Mouse (Mus musculus) embryonic stem cell, embryonic (primary cell): ENCODE measurements at regions not wholly inside any gene's neighbourhood (a gene's known extent, or its start where the extent isn't known, plus 50 kb on each side); places are given as distances from the start of the nearest gene placed in this dataset.

Source experiments
- CTCF ChIA-PET, 4 experiments: fragments of 300-600 bp in 2 of 4; fragments of 350-600 bp in 2 of 4; sonication (Branson Sonifier 250); formaldehyde crosslinking; loops; one replicate each; lab custom pipeline; 2022; ENCODE audit warnings: inconsistent platforms in 2 of 4; lab: Charles Lee
- POLR2A ChIA-PET, 4 experiments: fragments of 300-600 bp in 2 of 4; fragments of 350-600 bp in 2 of 4; sonication (Branson Sonifier 250); formaldehyde crosslinking; loops; one replicate each; lab custom pipeline; 2022; ENCODE audit warnings: antibody characterized with exemption in 4 of 4, inconsistent platforms in 1 of 4; lab: Charles Lee

DNA sequence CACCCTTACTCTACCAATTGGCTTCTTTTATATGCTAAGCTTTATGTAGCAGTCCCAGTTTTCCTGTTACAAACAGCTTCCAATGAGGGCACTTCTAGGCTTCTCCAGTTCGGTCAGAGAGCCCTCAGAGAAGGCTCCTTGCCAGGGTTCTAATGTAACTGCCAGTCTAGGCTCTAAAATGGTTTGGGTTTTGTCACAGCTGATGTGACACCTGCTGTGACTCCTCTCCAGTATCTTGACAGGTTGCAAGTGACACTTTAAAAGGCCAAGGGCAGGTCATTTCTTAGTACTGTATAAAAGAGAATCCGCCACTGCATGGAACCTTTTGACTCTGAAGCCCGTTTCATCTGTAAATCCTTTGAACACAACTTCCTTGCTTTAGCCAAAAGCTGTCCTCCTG lies 54.0 kb upstream of the Nedd9 start:
- ChIA-PET POLR2A (no interaction called here), CTCF (no interaction called here)

DNA sequence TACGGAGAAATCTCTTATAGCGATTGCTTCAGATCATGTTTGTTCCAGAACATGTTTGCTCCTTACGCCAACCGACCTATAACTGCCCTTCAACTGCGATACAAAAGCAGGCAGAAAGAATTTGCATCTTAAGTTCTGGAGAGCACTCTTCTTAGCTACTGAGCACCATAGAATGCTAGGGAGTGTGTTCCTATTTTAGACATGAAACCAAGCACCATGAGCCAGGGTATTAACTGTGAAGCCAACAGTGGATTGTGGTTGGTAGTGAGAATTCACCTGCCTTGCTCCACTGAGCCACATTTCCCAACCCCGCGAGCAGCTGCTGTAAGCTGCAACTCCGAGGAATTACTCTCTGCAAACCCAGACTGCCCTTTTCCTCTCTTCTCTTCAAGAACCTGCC lies 58.9 kb upstream of the Nedd9 start:
- ChIA-PET POLR2A (interaction anchor here in 1 of 4 experiments (0.5 kb wide), 1 partner anchor 1254 kb away, joined by 3 read pairs; no protein-coding TSS in a partner anchor), CTCF (interaction anchor here in 1 of 4 experiments (0.6 kb wide), 1 partner anchor 880 kb away, joined by 3 read pairs; no protein-coding TSS in a partner anchor)

DNA sequence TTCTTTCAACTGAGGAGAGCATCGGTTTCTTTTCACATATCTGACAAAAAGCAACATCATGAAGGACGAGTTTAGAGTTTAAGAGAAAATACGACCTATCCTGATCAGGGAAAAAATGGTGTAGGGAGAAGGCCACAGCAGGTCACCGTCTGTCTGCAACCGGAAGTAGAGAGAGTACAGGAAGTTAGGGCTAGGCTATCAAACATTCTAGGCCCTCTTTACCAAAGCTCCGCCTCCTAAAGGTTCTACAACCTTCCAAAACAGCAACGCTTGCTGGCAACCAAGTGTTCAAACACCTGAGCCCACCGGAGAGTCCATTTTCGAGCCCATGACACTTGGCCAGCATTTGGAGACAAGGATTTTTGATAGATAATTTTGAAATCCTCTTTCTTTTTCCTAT lies 59.2 kb upstream of the Tmem170b start:
- ChIA-PET CTCF (interaction anchor here in 1 of 4 experiments (0.6 kb wide), 1 partner anchor 881 kb away, joined by 3 read pairs; no protein-coding TSS in a partner anchor), POLR2A (no interaction called here)

DNA sequence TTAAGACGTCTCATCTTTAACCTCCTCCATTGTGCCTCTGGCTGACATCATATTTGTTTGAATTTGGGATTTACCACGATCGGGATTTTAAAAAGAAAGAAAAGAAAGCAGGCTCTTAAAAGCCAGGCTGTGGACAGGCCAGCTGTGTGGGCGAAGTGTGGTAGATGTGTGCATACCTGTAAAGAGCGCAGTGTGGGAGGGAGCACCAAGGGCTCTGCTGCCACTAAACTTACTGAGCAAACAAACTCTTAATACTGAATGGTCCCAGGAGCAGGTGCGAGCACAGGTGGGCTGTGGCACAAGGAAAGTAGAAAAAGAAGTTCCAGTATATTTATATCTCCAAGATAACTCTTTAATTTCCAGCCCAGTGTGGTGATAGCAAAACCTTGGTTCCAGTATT lies 56.4 kb upstream of the Tmem170b start:
- POLR2A ChIA-PET = no interaction called here
- CTCF ChIA-PET = interaction anchor here in 2 of 4 experiments (1.3 to 1.8 kb wide), 2 partner anchors 247 kb away, joined by 3 to 5 read pairs; no protein-coding TSS in a partner anchor

DNA sequence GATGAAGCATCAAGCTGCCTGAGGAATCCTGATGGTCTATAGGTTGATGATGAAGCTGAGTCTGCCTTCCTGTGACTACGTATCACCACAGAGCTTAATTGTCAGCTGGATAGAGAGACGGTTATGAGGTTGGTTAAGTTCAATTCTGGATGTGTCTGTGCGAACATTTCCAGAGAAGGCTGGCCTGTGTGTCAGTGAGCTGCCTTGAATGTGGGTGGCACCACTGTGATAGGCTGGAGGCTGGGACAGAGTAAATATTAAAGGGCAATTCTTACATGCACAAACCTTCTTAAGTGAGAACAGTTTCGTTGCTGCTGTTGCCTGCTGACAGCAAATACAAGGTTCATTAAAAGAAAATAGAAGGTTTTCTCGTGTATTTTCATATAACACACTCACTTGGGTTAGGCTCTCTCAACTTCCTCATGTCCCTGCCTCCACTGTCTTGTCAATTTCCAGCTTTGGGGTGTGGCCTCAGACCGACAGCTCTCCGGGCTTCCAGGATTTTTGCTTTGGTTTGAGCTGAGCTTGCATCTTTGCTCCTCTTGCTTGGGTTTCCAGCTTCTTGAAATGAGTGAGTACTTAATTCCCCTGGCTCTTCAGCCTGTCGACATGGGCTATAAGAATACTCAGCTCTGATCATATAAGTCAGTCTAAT lies 55.3 kb upstream of the Tmem170b start:
- POLR2A ChIA-PET = no interaction called here

DNA sequence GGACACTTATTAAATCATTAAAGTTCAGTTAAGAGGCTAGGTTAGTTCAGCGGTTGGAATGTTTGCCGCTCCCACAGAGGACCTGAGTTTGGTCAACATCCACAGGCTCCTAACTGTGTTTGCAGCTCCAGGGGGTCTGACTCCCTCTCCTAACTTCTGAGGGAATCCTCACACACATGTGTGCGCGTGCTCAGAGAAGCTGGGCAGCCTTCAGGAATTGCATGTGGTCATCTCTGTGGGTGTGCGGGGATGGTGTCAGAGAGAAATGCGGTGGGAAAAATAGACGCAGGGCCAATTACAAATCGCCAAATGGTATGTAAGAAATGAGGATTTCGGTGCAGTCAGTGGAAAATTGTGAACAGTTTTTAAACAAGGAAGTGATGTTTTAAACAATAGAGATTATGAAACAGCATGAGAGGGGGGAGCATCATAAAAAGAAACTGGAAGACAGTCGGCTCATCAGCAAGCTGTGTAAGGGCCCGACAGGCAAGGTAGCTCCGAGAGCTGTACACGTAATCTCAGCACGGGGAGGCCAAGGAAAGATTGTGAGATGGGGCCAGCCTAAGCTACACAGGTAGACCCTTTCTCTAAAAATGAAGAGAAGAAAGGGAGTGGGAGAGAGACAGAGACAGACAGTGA lies 53.9 kb upstream of the Tmem170b start:
- POLR2A ChIA-PET = no interaction called here
- CTCF ChIA-PET = no interaction called here

More for the DNA sequence above, 55.3 kb upstream of the Tmem170b start:
- CTCF ChIA-PET = interaction anchor here in 2 of 4 experiments (0.7 to 1.8 kb wide), 2 partner anchors 34 to 248 kb away, joined by 5 read pairs; no protein-coding TSS in a partner anchor

DNA sequence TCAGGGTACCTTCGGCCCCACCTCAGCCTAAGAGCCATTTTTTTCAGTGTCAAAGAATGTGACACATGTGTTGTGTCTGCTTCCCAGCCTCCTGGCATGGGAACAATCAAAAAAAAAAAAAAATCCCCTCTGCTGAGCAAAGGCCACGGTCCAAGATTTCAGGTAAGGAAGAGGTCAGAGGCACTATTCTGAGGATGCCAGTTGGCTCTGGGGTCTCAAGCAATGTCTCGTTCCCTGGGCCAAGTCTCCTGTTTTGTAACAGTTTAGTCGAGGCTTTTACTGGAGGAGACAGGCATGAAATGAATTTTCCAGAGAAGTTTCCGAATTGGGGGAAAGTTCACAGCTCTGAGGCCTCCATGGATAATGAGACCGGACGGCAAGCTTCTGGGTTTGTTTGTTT lies 51.3 kb upstream of the Tmem170b start:
- ChIA-PET CTCF (no interaction called here), POLR2A (no interaction called here)
